ENCODE assay signal across 5 mouse cellular contexts in genomic region chr1:138144365-138144764, GRCm38 (mm10).
"Had no signal": no experiment of that assay in that cellular context is flagged by ENCODE, and none has a peak within 500 bp of the region (broad histone marks: within the 10 kb centered on the region; RNA-seq: fewer than 3 reads in every experiment).

No protein-coding gene starts in this region.

- DNase-seq: kidney, adult 9 months; kidney, postnatal 36 days; lung, adult 2 months; lung, postnatal 36 days; thymus, postnatal 4 days had no signal
